Mouse (Mus musculus): ENCODE results near the gene Tlr13.

The Tlr13 gene

GRCm38 (mm10) chrX:106142936-106143335, at the start of gene Tlr13:
TSS of gene Tlr13 (plus strand) at chrX:106143204.
- no peak for DNase-seq (ENCODE audit: low spot score)

GRCm38 (mm10) chrX:106105464-106105863, 37.5 kb upstream of the Tlr13 start:
- DNase-seq (ENCODE audit: low spot score): peak; percentile 8

DNA sequence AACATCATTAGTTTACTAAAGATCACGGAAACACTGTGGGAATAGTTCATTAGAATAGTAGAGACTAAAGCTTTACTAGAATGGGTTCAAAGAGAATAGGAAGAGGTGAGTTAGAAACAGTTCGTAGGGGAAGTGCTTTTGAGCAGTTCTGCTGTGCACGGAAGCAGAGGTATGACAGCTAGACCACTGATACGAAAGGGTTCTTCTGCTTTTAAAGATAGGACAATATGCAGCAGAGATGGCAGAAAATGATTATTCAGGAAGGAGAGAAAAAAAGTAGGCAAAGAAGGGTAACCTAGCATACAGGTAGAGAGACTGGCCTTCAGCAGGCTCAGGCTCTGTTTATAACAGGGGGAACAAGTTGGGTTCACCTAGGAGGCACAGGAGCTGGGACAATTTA, 29.1 kb upstream of the Tlr13 start:
- DNase-seq (ENCODE audit: low spot score): no peak

- no peak for DNase-seq (ENCODE audit: low spot score)
These were observed 28.3 kb upstream of the Tlr13 start for GRCm38 (mm10) chrX:106114674-106115073.

DNA sequence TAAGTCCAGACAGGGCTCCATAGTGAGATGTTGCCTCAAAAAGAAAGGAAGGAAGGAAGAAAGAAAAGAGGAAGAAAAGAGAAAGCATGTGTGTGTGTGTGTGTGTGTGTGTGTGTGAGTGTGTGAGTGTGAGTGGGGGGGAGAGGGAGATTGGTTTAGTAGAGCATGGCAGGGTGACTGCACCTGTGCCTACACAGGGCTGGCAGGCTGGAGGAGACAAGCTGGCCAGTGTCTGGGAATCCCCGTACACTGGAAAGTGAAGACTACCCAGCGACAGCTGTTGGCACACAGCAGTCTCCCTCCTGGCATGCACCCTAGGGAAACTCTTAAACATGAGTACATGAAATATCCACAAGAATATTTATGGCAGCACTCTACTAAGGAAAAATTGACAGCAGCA, 20.2 kb upstream of the Tlr13 start:
- DNase-seq (ENCODE audit: low spot score): no peak

GRCm38 (mm10) chrX:106128283-106128682, 14.7 kb upstream of the Tlr13 start:
- DNase-seq (ENCODE audit: low spot score): no peak

- no peak for DNase-seq (ENCODE audit: low spot score)
These were observed 13.1 kb upstream of the Tlr13 start for GRCm38 (mm10) chrX:106129877-106130276.

GRCm38 (mm10) chrX:106134916-106135315, 8.1 kb upstream of the Tlr13 start:
- no peak for DNase-seq (ENCODE audit: low spot score)

DNA sequence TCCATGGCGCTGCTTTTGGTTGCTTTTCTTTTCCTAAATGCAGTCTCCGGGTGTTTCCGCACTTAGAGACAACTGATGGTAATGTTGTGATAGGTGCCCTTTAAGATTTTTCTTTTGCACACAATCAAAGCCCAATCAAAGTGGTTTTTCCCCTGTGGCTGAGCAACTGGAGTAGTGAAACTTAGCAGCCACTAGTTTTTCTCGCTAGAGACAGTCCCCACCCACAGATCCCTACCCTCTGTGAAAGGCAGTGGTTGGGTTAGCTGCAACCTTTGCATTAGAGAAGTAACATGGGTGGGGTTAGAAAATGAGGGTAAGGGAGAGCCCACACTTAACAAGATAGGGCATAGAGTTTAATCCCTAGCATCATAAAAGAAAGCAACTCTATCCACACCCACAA, 7.5 kb upstream of the Tlr13 start:
- no peak for DNase-seq (ENCODE audit: low spot score)

DNA sequence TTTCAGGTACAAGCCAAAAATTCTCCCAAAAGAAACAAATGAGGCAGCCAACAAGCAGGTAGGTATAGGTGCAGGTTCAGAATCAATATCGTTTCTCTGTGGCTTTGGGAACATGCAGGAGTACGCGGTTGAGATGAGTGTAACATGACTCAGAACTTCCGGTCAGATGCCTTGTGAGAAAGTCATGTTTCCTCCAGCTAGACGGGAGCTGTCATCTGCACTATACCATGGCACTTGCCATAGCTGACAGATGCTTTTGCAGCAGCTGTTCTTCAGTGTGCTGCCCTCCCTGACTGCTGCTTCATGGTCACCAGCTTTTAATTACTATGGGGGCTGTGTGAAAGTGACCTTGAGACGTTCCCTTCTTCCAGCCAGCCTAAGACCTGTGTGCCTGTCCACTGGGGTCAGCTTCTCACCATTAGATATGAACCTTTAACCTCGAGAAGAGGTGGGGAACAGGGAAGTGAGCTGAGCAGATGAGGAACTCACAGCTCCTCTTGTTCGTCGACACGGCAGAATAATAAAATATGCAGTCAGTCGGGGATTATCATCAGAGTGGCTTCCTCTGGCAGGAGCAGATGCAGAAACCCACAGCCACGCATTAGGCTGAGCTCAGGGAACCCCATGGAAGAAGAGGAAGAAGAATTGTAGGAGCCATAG, 7.0 kb upstream of the Tlr13 start:
- DNase-seq (ENCODE audit: low spot score): no peak

GRCm38 (mm10) chrX:106139309-106140070, 3.5 kb upstream of the Tlr13 start:
- DNase-seq (ENCODE audit: low spot score): peak; percentile 16

DNA sequence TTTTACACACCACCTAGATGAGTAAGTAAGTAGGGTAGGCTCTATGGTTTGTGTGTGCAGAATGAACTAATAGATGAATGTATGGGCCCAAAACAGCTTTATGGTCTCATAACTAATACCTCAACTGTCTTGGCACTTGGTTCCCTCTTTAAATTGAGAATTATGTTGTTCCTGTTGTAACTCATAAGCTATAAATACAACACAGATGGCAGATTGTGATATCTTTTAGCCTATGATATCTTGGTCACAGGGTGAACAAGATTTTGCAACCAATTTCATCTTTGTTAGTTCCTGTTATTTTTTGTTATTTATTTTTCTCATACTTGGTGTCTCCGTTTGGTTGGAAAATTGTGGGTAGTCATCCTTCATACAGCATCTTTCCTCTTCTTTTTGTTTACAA, 5.2 kb downstream of the Tlr13 start:
- no peak for DNase-seq (ENCODE audit: low spot score)

GRCm38 (mm10) chrX:106149460-106149859, 6.5 kb downstream of the Tlr13 start:
- no peak for DNase-seq (ENCODE audit: low spot score)

- no peak for DNase-seq (ENCODE audit: low spot score)
These were observed 11.2 kb downstream of the Tlr13 start for GRCm38 (mm10) chrX:106154180-106154586.

GRCm38 (mm10) chrX:106155892-106156291, 12.9 kb downstream of the Tlr13 start:
- DNase-seq (ENCODE audit: low spot score): no peak

DNA sequence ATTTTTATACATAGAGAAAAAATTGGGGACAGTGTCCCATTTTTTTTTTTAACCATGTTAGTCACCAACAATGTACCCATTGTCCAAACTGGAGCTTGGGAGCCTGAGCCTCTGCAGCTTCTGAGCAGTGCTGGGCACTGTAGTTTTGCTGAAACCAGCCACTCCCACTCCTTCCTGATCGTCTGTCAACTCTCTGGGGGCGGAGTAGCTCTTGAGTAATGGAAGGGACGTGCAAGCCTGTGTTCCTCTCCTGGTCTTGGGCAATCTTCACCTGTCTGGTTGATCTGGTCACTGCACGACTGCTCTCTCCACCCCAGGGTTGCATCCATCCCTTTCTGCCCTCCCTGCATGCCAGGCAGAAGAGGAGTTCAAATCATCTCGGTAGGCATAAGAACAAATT, 21.0 kb downstream of the Tlr13 start:
- no peak for DNase-seq (ENCODE audit: low spot score)

DNA sequence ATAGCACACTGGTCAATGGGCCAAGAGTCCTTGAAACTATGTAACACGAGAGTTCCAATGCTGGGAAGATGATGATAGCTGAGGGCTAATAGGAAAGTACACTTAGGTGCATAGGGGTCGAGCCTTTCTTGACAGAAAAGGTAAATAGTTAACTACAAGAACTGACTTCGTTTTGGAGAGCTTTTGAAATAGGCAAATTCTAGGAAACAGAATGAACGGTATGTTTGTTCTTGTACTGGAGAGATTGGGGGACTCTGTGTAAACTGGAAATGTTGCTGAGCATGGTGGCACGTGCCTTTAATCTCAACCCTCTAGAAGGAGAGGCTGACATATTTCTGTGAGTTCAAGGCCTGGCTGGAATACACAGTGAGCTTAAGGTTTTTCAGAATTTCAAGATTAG, 21.6 kb downstream of the Tlr13 start:
- DNase-seq (ENCODE audit: low spot score): no peak

GRCm38 (mm10) chrX:106165089-106165488, 22.1 kb downstream of the Tlr13 start:
- DNase-seq (ENCODE audit: low spot score): no peak

- DNase-seq (ENCODE audit: low spot score): peak; percentile 79
These were observed 28.3 kb downstream of the Tlr13 start for GRCm38 (mm10) chrX:106171106-106171852.

DNA sequence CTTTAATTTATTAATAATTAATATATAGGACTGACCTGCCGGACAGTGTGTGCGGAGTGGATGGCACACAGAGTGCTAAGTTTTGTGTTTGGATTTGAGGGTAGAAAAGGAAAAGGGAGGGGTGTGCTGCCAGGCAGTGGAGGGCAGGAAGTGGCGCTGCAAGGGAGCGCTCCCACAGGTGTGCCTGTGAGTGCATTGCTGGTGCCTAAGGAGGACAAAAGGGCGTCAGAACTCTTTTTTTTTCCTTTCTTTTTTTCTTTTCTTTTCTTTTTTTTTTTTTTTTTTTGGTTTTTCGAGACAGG, 28.8 kb downstream of the Tlr13 start:
- no peak for DNase-seq (ENCODE audit: low spot score)

DNA sequence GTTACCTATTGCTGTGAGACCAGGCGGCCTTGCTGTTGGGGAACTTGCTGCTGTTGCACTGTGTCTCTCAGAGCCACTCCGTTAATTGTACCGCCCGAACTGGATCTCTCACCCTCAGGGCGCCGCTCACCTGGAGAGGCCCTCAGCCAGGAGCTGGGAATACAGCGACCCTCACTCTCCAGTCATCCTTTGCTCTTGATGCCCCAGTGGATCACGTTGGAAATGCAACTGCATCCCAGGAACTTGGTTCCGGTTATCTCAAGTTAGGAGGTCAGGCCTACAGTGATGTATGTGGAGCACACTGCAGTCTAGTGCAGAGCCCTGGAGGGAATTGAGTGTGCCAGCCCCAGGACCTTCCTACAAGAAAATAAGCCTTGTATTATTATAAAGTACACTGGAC, 33.3 kb downstream of the Tlr13 start:
- no peak for DNase-seq (ENCODE audit: low spot score)

GRCm38 (mm10) chrX:106184279-106184678, 41.3 kb downstream of the Tlr13 start:
- no peak for DNase-seq (ENCODE audit: low spot score)

GRCm38 (mm10) chrX:106185706-106186105, 42.7 kb downstream of the Tlr13 start:
- DNase-seq (ENCODE audit: low spot score): no peak

Measured in layer of hippocampus, adult 11-12 months (tissue).